Mouse (Mus musculus) megakaryocyte, embryonic 14.5 days (primary cell): ENCODE measurements around the gene Gnrhr.

Experiments
- FLI1 ChIP-seq: IDR thresholded peaks from 2 replicates; pipeline ENCODE4 v1.6.1; 2012; ENCODE audit warnings: low read length, inconsistent platforms, mixed read lengths
- GATA1 ChIP-seq: IDR thresholded peaks from 3 replicates; pipeline ENCODE4 v1.6.1; 2012; ENCODE audit warnings: mixed read lengths, low read length, inconsistent platforms, borderline replicate concordance

DNA sequence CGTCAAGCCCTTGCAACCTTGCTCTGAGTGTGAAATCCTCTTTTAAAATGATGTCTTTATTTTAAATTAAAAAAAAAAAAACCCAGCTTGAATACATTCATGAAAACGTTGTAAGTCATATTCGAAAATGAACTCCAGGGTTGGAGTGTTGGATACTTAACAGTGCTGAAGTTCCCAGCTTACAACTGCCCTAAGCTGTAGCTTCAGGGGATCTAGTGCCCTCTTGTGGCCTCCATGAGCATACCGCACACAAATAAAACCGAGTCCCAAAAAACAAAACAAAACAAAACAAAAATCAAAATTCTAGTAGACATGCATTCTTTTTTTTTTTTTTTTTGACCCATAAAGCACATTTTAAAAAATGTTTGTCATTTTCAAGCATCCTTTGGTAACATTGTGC, 6.9 kb downstream of the Gnrhr start:
- TF ChIP-seq GATA1 (no peak), FLI1 (no peak)
